Mouse (Mus musculus) CH12.LX (cell line): ENCODE data around the gene Adgrl3. TPM values are rescaled to one million over a fixed set of nuclear protein-coding genes. Genes with fewer than 3 reads are reported as not detected.

Source experiments
- DNase-seq: peaks from one replicate; pipeline ENCODE4 v3.0.0-alpha.2; 2013; ENCODE audit errors: extremely low read depth
- H3K27ac ChIP-seq: 2 replicates; pipeline ENCODE4 v1.5.1; 2012; ENCODE audit warnings: low read depth, mild to moderate bottlenecking, control low read depth, moderate library complexity; ENCODE audit not compliant: insufficient read depth
- H3K27me3 ChIP-seq: replicated peaks from 2 replicates; pipeline ENCODE3; 2012; ENCODE audit warnings: inconsistent platforms
- H3K36me3 ChIP-seq, 2 experiments: replicated peaks in 1 of 2; 2 replicates each; pipeline versions ENCODE3 to v1.6.1; 2012; ENCODE audit warnings: inconsistent platforms in 1 of 2, low read length in 1 of 2, mild to moderate bottlenecking in 1 of 2, mixed read lengths in 1 of 2, moderate library complexity in 1 of 2; ENCODE audit not compliant: control insufficient read depth in 1 of 2, insufficient read depth in 1 of 2
- H3K4me1 ChIP-seq, 2 experiments: 2 replicates each; pipeline ENCODE4 v1.6.1; 2012; ENCODE audit warnings: inconsistent platforms in 1 of 2, moderate library complexity in 1 of 2; ENCODE audit not compliant: insufficient read depth in 2 of 2, control insufficient read depth in 1 of 2
- H3K4me2 ChIP-seq: 2 replicates; pipeline ENCODE4 v1.6.1; 2012; ENCODE audit warnings: low read depth, mild to moderate bottlenecking, control low read depth; ENCODE audit not compliant: poor library complexity, insufficient read depth, severe bottlenecking
- H3K4me3 ChIP-seq, 3 experiments: fragments of 150-350 bp in 1 of 3; sonication (generic) in 1 of 3; replicated peaks in 1 of 3; 2 replicates each; pipeline versions ENCODE3 to v1.5.1; 2011 to 2012; ENCODE audit warnings: low read depth in 2 of 3, low read length in 2 of 3, mild to moderate bottlenecking in 2 of 3, moderate library complexity in 2 of 3, control low read depth in 1 of 3, improper control_type of control experiment in 1 of 3, inconsistent platforms in 1 of 3, mixed read lengths in 1 of 3; ENCODE audit not compliant: poor library complexity in 1 of 3
- H3K79me2 ChIP-seq: replicated peaks from 2 replicates; pipeline ENCODE4 v1.6.1; 2012; ENCODE audit warnings: mild to moderate bottlenecking, moderate library complexity; ENCODE audit not compliant: control insufficient read depth, poor library complexity, insufficient read depth, severe bottlenecking; ENCODE audit errors: extremely low read depth
- H3K9ac ChIP-seq: 2 replicates; pipeline ENCODE4 v1.6.1; 2012; ENCODE audit warnings: low read depth, mild to moderate bottlenecking, control low read depth, moderate library complexity; ENCODE audit not compliant: insufficient read depth
- H3K9me3 ChIP-seq: replicated peaks from 2 replicates; pipeline ENCODE3; 2012; ENCODE audit warnings: low read length, inconsistent platforms, mixed read lengths
- BHLHE40 ChIP-seq: IDR thresholded peaks from 2 replicates; pipeline ENCODE4 v1.6.1; 2011; ENCODE audit warnings: mild to moderate bottlenecking, low read depth, low read length, improper control_type of control experiment
- CHD1 ChIP-seq: IDR thresholded peaks from 2 replicates; pipeline ENCODE4 v1.6.1; 2012; ENCODE audit warnings: low read depth, low read length, improper control_type of control experiment, inconsistent platforms
- CHD2 ChIP-seq: IDR thresholded peaks from 2 replicates; pipeline ENCODE4 v1.6.1; 2011; ENCODE audit warnings: low read length, improper control_type of control experiment
- CTCF ChIP-seq, 2 experiments: IDR thresholded peaks in 1 of 2; conservative IDR thresholded peaks in 1 of 2; 2 replicates each; pipeline ENCODE4 v1.5.1; 2011 to 2012; ENCODE audit warnings: low read depth in 2 of 2, low read length in 2 of 2, improper control_type of control experiment in 1 of 2, inconsistent platforms in 1 of 2, mild to moderate bottlenecking in 1 of 2, moderate library complexity in 1 of 2
- E2F4 ChIP-seq: IDR thresholded peaks from 2 replicates; pipeline ENCODE4 v1.6.1; 2011; ENCODE audit warnings: low read depth, low read length, improper control_type of control experiment; ENCODE audit not compliant: insufficient replicate concordance
- ETS1 ChIP-seq: conservative IDR thresholded peaks from 2 replicates; pipeline ENCODE4 v1.6.1; 2012; ENCODE audit warnings: low read depth, mild to moderate bottlenecking, inconsistent platforms, low read length, improper control_type of control experiment, moderate library complexity
- GABPA ChIP-seq: IDR thresholded peaks from 2 replicates; pipeline ENCODE4 v1.6.1; 2012; ENCODE audit warnings: low read depth, low read length, improper control_type of control experiment, inconsistent platforms; ENCODE audit not compliant: insufficient replicate concordance
- HCFC1 ChIP-seq: IDR thresholded peaks from 2 replicates; pipeline ENCODE4 v1.6.1; 2012; ENCODE audit warnings: low read depth, mild to moderate bottlenecking, inconsistent platforms, low read length, improper control_type of control experiment
- IRF4 ChIP-seq: IDR thresholded peaks from 2 replicates; pipeline ENCODE4 v1.6.1; 2014; ENCODE audit warnings: low read depth, mild to moderate bottlenecking, inconsistent platforms, low read length, improper control_type of control experiment
- JUN ChIP-seq: IDR thresholded peaks from 2 replicates; pipeline ENCODE4 v1.6.1; 2011; ENCODE audit warnings: low read depth, mild to moderate bottlenecking, low read length, improper control_type of control experiment, moderate library complexity; ENCODE audit not compliant: insufficient read depth
- JUND ChIP-seq: conservative IDR thresholded peaks from 2 replicates; pipeline ENCODE4 v1.6.1; 2011; ENCODE audit warnings: low read depth, low read length, improper control_type of control experiment
- KAT2A ChIP-seq: IDR thresholded peaks from 2 replicates; pipeline ENCODE4 v1.6.1; 2012; ENCODE audit warnings: low read length, improper control_type of control experiment, inconsistent platforms; ENCODE audit not compliant: insufficient replicate concordance
- MAFK ChIP-seq: IDR thresholded peaks from 2 replicates; pipeline ENCODE4 v1.6.1; 2011; ENCODE audit warnings: low read length, improper control_type of control experiment; ENCODE audit not compliant: insufficient replicate concordance
- MAZ ChIP-seq: IDR thresholded peaks from 2 replicates; pipeline ENCODE4 v1.6.1; 2012; ENCODE audit warnings: low read depth, mild to moderate bottlenecking, inconsistent platforms, low read length, improper control_type of control experiment, moderate library complexity
- MXI1 ChIP-seq: IDR thresholded peaks from 2 replicates; pipeline ENCODE4 v1.6.1; 2011; ENCODE audit warnings: mild to moderate bottlenecking, low read depth, low read length, improper control_type of control experiment
- NELFE ChIP-seq: IDR thresholded peaks from 2 replicates; pipeline ENCODE4 v1.6.1; 2011; ENCODE audit warnings: low read depth, low read length, improper control_type of control experiment
- PAX5 ChIP-seq: IDR thresholded peaks from 2 replicates; pipeline ENCODE4 v1.6.1; 2012; ENCODE audit warnings: low read length, inconsistent platforms, mixed read lengths
- POLR2AphosphoS2 ChIP-seq: IDR thresholded peaks from 2 replicates; pipeline ENCODE4 v1.6.1; 2011; ENCODE audit warnings: low read depth, low read length, improper control_type of control experiment
- RCOR1 ChIP-seq: conservative IDR thresholded peaks from 2 replicates; pipeline ENCODE4 v1.6.1; 2012; ENCODE audit warnings: low read depth, mild to moderate bottlenecking, inconsistent platforms, low read length, improper control_type of control experiment
- SIN3A ChIP-seq: IDR thresholded peaks from 2 replicates; pipeline ENCODE4 v1.6.1; 2012; ENCODE audit warnings: low read length, improper control_type of control experiment, inconsistent platforms
- SMC3 ChIP-seq: IDR thresholded peaks from 2 replicates; pipeline ENCODE4 v1.6.1; 2011; ENCODE audit warnings: low read depth, low read length, improper control_type of control experiment
- TBP ChIP-seq: conservative IDR thresholded peaks from 2 replicates; pipeline ENCODE4 v1.6.1; 2011; ENCODE audit warnings: low read depth, low read length, improper control_type of control experiment
- TCF12 ChIP-seq: IDR thresholded peaks from 2 replicates; pipeline ENCODE4 v1.6.1; 2014; ENCODE audit warnings: low read depth, mild to moderate bottlenecking, inconsistent platforms, low read length, improper control_type of control experiment
- UBTF ChIP-seq: IDR thresholded peaks from 2 replicates; pipeline ENCODE4 v1.6.1; 2012; ENCODE audit warnings: low read depth, mild to moderate bottlenecking, inconsistent platforms, low read length, improper control_type of control experiment, moderate library complexity
- USF1 ChIP-seq: IDR thresholded peaks from 2 replicates; pipeline ENCODE4 v1.6.1; 2014; ENCODE audit warnings: low read depth, mild to moderate bottlenecking, inconsistent platforms, low read length, improper control_type of control experiment
- USF2 ChIP-seq: conservative IDR thresholded peaks from 2 replicates; pipeline ENCODE4 v1.6.1; 2011; ENCODE audit warnings: low read depth, low read length, improper control_type of control experiment
- ZC3H11A ChIP-seq: IDR thresholded peaks from 2 replicates; pipeline ENCODE4 v1.6.1; 2012; ENCODE audit warnings: low read depth, mild to moderate bottlenecking, inconsistent platforms, low read length, improper control_type of control experiment
- ZKSCAN1 ChIP-seq: IDR thresholded peaks from 2 replicates; pipeline ENCODE4 v1.6.1; 2012; ENCODE audit warnings: low read depth, inconsistent platforms, low read length, improper control_type of control experiment, borderline replicate concordance
- ZMIZ1 ChIP-seq: IDR thresholded peaks from 2 replicates; pipeline ENCODE4 v1.6.1; 2012; ENCODE audit warnings: low read depth, mild to moderate bottlenecking, inconsistent platforms, low read length, improper control_type of control experiment
- ZNF384 ChIP-seq: IDR thresholded peaks from 2 replicates; pipeline ENCODE4 v1.6.1; 2012; ENCODE audit warnings: low read depth, low read length, improper control_type of control experiment, inconsistent platforms
- dilution Hi-C: fragments of 300-500 bp; cut with MboI; formaldehyde crosslinking; loops from 2 replicates; pipeline ENCODE4 v1.14.3; 2020; ENCODE audit warnings: low sequenced_read_pairs; ENCODE audit not compliant: extremely low pct_unique_long_range_greater_than_20kb, extremely low pct_ligation_motif_present
- in situ Hi-C: fragments of 300-500 bp; cut with MboI; formaldehyde crosslinking; loops from 3 replicates; pipeline ENCODE4 v1.14.3; 2019; ENCODE audit warnings: low sequenced_read_pairs, low pct_ligation_motif_present, low pct_unique_long_range_greater_than_20kb, mixed read lengths
- polyA plus RNA-seq: library from polyadenylated mRNA; unstranded; fragments of >175 nt; gene quantifications from 2 replicates; pipeline ENCODE4 v1.2.1, GENCODE M21; 2012; ENCODE audit warnings: low read depth; ENCODE audit not compliant: insufficient read length
- total RNA-seq, 2 experiments: library from RNA; depleted of rRNA; stranded (reverse); fragments of 300-350 nt in 1 of 2; fragments of >200 nt in 1 of 2; gene quantifications; 2 replicates each; pipeline ENCODE4 v1.2.3; 2012 to 2014

Adgrl3 gene
- total and polyA plus RNA-seq, 3 experiments, result 0.13 TPM; not detected in 2

GRCm38 (mm10) chr5:81224465-81224864, 204.5 kb downstream of the Adgrl3 start:
- no peaks in the 10 kb centered on the region for H3K27me3 ChIP-seq
- no peaks in the 10 kb centered on the region for H3K4me1 ChIP-seq
- no peaks in the 10 kb centered on the region for H3K79me2 ChIP-seq
- dilution Hi-C loops (no loop called here), in situ Hi-C loops (no loop called here)
- no peak overlapping the region for H3K9ac ChIP-seq
- no peak overlapping the region for H3K27ac ChIP-seq
- no peaks in the 10 kb centered on the region for H3K36me3 ChIP-seq
- no peak for DNase-seq
- H3K4me3 ChIP-seq, result no peak overlapping the region
- no peaks in the 10 kb centered on the region for H3K9me3 ChIP-seq
- H3K4me2 ChIP-seq, result no peak overlapping the region
- TF ChIP-seq USF1 (no peak), CHD1 (no peak), TBP (no peak), USF2 (no peak), TCF12 (no peak), GABPA (no peak), PAX5 (no peak), RCOR1 (no peak), CHD2 (no peak), HCFC1 (no peak), POLR2AphosphoS2 (no peak), IRF4 (no peak), MAFK (no peak), NELFE (no peak), JUN (no peak), ETS1 (no peak), KAT2A (no peak), ZKSCAN1 (no peak), E2F4 (no peak)

GRCm38 (mm10) chr5:81225486-81225885, 205.5 kb downstream of the Adgrl3 start:
- dilution Hi-C loops (no loop called here), in situ Hi-C loops (no loop called here)
- no peak overlapping the region for H3K9ac ChIP-seq

More at GRCm38 (mm10) chr5:81225486-81225885, 205.5 kb downstream of the Adgrl3 start:
- H3K27me3 ChIP-seq, result no peaks in the 10 kb centered on the region
- no peak for TF ChIP-seq ZNF384
- TF ChIP-seq MAZ, result no peak
- no peak for TF ChIP-seq BHLHE40
- no peak for TF ChIP-seq ZMIZ1
- no peak for TF ChIP-seq JUN
- TF ChIP-seq USF2, result no peak
- TF ChIP-seq JUND, result no peak
- TF ChIP-seq MXI1, result no peak
- TF ChIP-seq CTCF (conservative IDR thresholded peaks at IDR 0.05 in 1 of 2, IDR thresholded peaks at IDR 0.05 in 1 of 2; ENCODE audit: low read depth in 2 of 2, low read length in 2 of 2), result no peak
- no peak for TF ChIP-seq PAX5
- TF ChIP-seq ZKSCAN1, result no peak
- TF ChIP-seq RCOR1, result no peak
- TF ChIP-seq HCFC1, result no peak
- TF ChIP-seq IRF4, result no peak
- no peak for TF ChIP-seq SMC3
- TF ChIP-seq SIN3A, result no peak
- TF ChIP-seq NELFE, result no peak
- TF ChIP-seq UBTF, result no peak
- no peak for TF ChIP-seq CHD2
- TF ChIP-seq ZC3H11A, result no peak
- no peaks in the 10 kb centered on the region for H3K36me3 ChIP-seq
- no peaks in the 10 kb centered on the region for H3K9me3 ChIP-seq
- no peaks in the 10 kb centered on the region for H3K4me1 ChIP-seq
- no peak for DNase-seq
- H3K79me2 ChIP-seq, result no peaks in the 10 kb centered on the region
- H3K27ac ChIP-seq, result no peak overlapping the region
- no peak overlapping the region for H3K4me3 ChIP-seq
- H3K4me2 ChIP-seq, result no peak overlapping the region
